Comparison of ENCODE assay signal across 18 mouse cellular contexts in genomic region chr9:79947414-79947813, GRCm38 (mm10).
DNase-seq lines count a peak whose midpoint lies in the region; ATAC-seq and TF ChIP-seq lines count a peak whose summit lies in the region.
"Had no signal": no experiment of that assay in that cellular context is flagged by ENCODE, and none has a peak within 500 bp of the region (broad histone marks: within the 10 kb centered on the region; RNA-seq: fewer than 3 reads in every experiment).

No protein-coding gene starts in this region.

- no peaks in the 10 kb centered on the region for H3K36me3 ChIP-seq in heart, embryonic 10.5 days
- H3K36me3 ChIP-seq in liver, embryonic 11.5 days (ENCODE audit: control insufficient read depth, insufficient read depth, low read length): no peaks in the 10 kb centered on the region
- no peaks in the 10 kb centered on the region for H3K36me3 ChIP-seq in liver, postnatal 0 days (replicated peaks; ENCODE audit: insufficient read depth, low read length)
- H3K36me3 ChIP-seq: hindbrain, embryonic 10.5 days; neural tube, embryonic 12.5 days had no signal

- H3K9me3 ChIP-seq in heart, embryonic 10.5 days: no peaks in the 10 kb centered on the region
- H3K9me3 ChIP-seq in liver, embryonic 11.5 days (ENCODE audit: control insufficient read depth, low read length): no peaks in the 10 kb centered on the region
- no peaks in the 10 kb centered on the region for H3K9me3 ChIP-seq in liver, postnatal 0 days (ENCODE audit: low read length)
- H3K9me3 ChIP-seq: hindbrain, embryonic 10.5 days; neural tube, embryonic 12.5 days had no signal

- no peaks in the 10 kb centered on the region for H3K27me3 ChIP-seq in heart, embryonic 10.5 days (ENCODE audit: insufficient read depth, poor library complexity, severe bottlenecking)
- no peaks in the 10 kb centered on the region for H3K27me3 ChIP-seq in liver, embryonic 11.5 days (replicated peaks; ENCODE audit: control insufficient read depth, insufficient read depth, low read length)
- no peaks in the 10 kb centered on the region for H3K27me3 ChIP-seq in liver, postnatal 0 days (ENCODE audit: insufficient read depth, low read length)
- H3K27me3 ChIP-seq: neural tube, embryonic 12.5 days had no signal

- DNase-seq in heart, embryonic 10.5 days (ENCODE audit: low spot score): peak; percentile 54
- DNase-seq in heart, adult 9 months (ENCODE audit: low spot score in 2 of 2): no peak
- no peak for DNase-seq in liver, embryonic 11.5 days (ENCODE audit: low spot score)
- DNase-seq in liver, postnatal 0 days: no peak
- DNase-seq in frontal cortex, adult 2 months (ENCODE audit: extremely low spot score in 1 of 2, low spot score in 1 of 2): no peak
- no peak for DNase-seq in right cerebral cortex, postnatal 14 days
- DNase-seq: cerebellum, postnatal 10 days; gastrocnemius, postnatal 25 days; lung, embryonic 14.5 days; right cerebral cortex, postnatal 25 days; thymus, postnatal 14 days had no signal

- no peak overlapping the region for H3K4me2 ChIP-seq in liver, embryonic 11.5 days
- no peak overlapping the region for H3K4me2 ChIP-seq in liver, postnatal 0 days (ENCODE audit: low read depth, low read length)
- H3K4me2 ChIP-seq: lung, embryonic 14.5 days; neural tube, embryonic 12.5 days had no signal

- no peak overlapping the region for H3K4me3 ChIP-seq in heart, embryonic 10.5 days
- H3K4me3 ChIP-seq in liver, embryonic 11.5 days (ENCODE audit: low read depth, low read length): no peak overlapping the region
- H3K4me3 ChIP-seq in liver, postnatal 0 days (ENCODE audit: low read depth, low read length): no peak overlapping the region
- H3K4me3 ChIP-seq: hindbrain, embryonic 10.5 days; left cerebral cortex, adult 2 months; neural tube, embryonic 12.5 days had no signal

- 58% methylated on average over 3 of the region's 3 CpGs for WGBS in heart, embryonic 10.5 days
- WGBS in liver, embryonic 11.5 days: 76% methylated on average over 3 of the region's 3 CpGs
- 69% methylated on average over 3 of the region's 3 CpGs for WGBS in liver, postnatal 0 days (ENCODE audit: insufficient replicate concordance)

- H3K4me1 ChIP-seq in heart, embryonic 10.5 days: peaks cover 38% of the 10 kb centered on the region
- peaks cover 4% of the 10 kb centered on the region; the same call in 1 of the 2 replicates for H3K4me1 ChIP-seq in liver, embryonic 11.5 days (replicated peaks; ENCODE audit: control insufficient read depth, insufficient read depth, low read length)
- peaks cover 4% of the 10 kb centered on the region; the same call in 1 of the 2 replicates for H3K4me1 ChIP-seq in liver, postnatal 0 days (ENCODE audit: insufficient read depth)
- H3K4me1 ChIP-seq: hindbrain, embryonic 10.5 days; neural tube, embryonic 12.5 days had no signal

- ATAC-seq in liver, embryonic 11.5 days (replicated peaks; ENCODE audit: low FRiP score): peak; percentile 27; the same call in 1 of the 2 replicates
- no peak for ATAC-seq in liver, postnatal 0 days
- peak; percentile 10; the same call in 1 of the 2 replicates for ATAC-seq in common myeloid progenitor, adult 5-6 weeks (replicated peaks; ENCODE audit: low read depth, poor library complexity, severe bottlenecking)
- peak; percentile 72 for ATAC-seq in megakaryocyte-erythroid progenitor cell, adult 5-6 weeks (replicated peaks; ENCODE audit: low FRiP score, low TSS enrichment, poor library complexity, severe bottlenecking)

- TF ChIP-seq EP300 in liver, postnatal 0 days (IDR thresholded peaks at IDR 0.05; ENCODE audit: low read depth): no peak

- H3K9ac ChIP-seq in liver, embryonic 11.5 days (ENCODE audit: low read depth, low read length): no peak overlapping the region
- H3K9ac ChIP-seq in liver, postnatal 0 days (replicated peaks): no peak overlapping the region
- H3K9ac ChIP-seq: lung, embryonic 14.5 days; neural tube, embryonic 12.5 days had no signal

- TF ChIP-seq CTCF in liver, postnatal 0 days (IDR thresholded peaks at IDR 0.05; ENCODE audit: low read depth): no peak

- H3K27ac ChIP-seq in heart, embryonic 10.5 days: no peak overlapping the region
- H3K27ac ChIP-seq in liver, embryonic 11.5 days (ENCODE audit: low read depth, low read length): no peak overlapping the region
- no peak overlapping the region for H3K27ac ChIP-seq in liver, postnatal 0 days (ENCODE audit: low read depth)
- H3K27ac ChIP-seq: hindbrain, embryonic 10.5 days; kidney, postnatal 0 days; left cerebral cortex, adult 2 months; macrophage; neural tube, embryonic 12.5 days had no signal
